Mouse (Mus musculus) hematopoietic stem cell, adult 5-6 weeks (primary cell): ENCODE data around the gene Zfp322a. TPM values are rescaled to one million over a fixed set of nuclear protein-coding genes. Genes with fewer than 3 reads are reported as not detected.
A peak's percentile ranks its signal among the peaks of the same experiment; 100 is the strongest.
"Not testable (repeated sequence)": the region's sequence is repeated elsewhere in the genome, so short reads cannot be mapped to it uniquely, and the experiment has no call there.

ENCODE experiments used
- ATAC-seq, 2 experiments: fragments of 125-278 bp in 1 of 2; replicated peaks in 1 of 2; 2 replicates each; pipeline ENCODE4 v1.8.0; 2016 to 2017; ENCODE audit warnings: inconsistent platforms in 2 of 2, mild to moderate bottlenecking in 2 of 2, moderate number of reproducible peaks in 2 of 2, low read depth in 1 of 2, moderate TSS enrichment in 1 of 2; ENCODE audit not compliant: low FRiP score in 2 of 2, poor library complexity in 2 of 2, severe bottlenecking in 2 of 2, insufficient read depth in 1 of 2, low TSS enrichment in 1 of 2
- total RNA-seq: library from RNA; stranded (forward); fragments of 172-1452, 232-1000 nt; gene quantifications from 2 replicates; pipeline ENCODE4 v1.2.3, GENCODE M21; 2017

Zfp322a gene
- 53.6 and 57.6 TPM in 2 replicates for total RNA-seq

GRCm38 (mm10) chr13:23368583-23369420 lies at the start of gene Zfp322a:
TSS of gene Zfp322a (minus strand) at chr13:23369208.
- ATAC-seq, result peak; percentile 98 to 99

GRCm38 (mm10) chr13:23412630-23413521 lies 43.9 kb upstream of the Zfp322a start:
- ATAC-seq, result no peak; a peak in 2 of 4 replicates

GRCm38 (mm10) chr13:23412211-23412629 lies 43.2 kb upstream of the Zfp322a start:
- no peak for ATAC-seq

GRCm38 (mm10) chr13:23411311-23412210 lies 42.6 kb upstream of the Zfp322a start:
- ATAC-seq, result no peak

GRCm38 (mm10) chr13:23410632-23411031 lies 41.6 kb upstream of the Zfp322a start:
- ATAC-seq, result no peak

GRCm38 (mm10) chr13:23402626-23403025 lies 33.6 kb upstream of the Zfp322a start:
- ATAC-seq, result no peak

GRCm38 (mm10) chr13:23401683-23402527 lies 32.9 kb upstream of the Zfp322a start:
- peak; percentile 79 to 80 for ATAC-seq

- ATAC-seq, result no peak
Measured at GRCm38 (mm10) chr13:23400771-23401682, 32.0 kb upstream of the Zfp322a start.

- not testable (repeated sequence) for ATAC-seq
Measured at GRCm38 (mm10) chr13:23396913-23397312, 27.9 kb upstream of the Zfp322a start.

- ATAC-seq, result peak in 1 of 2 experiments; percentile 33; a peak in 2 of 4 replicates
Measured at GRCm38 (mm10) chr13:23396246-23396703, 27.3 kb upstream of the Zfp322a start.

- no peak for ATAC-seq
Measured at GRCm38 (mm10) chr13:23395301-23396245, 26.6 kb upstream of the Zfp322a start.

- no peak for ATAC-seq
Measured at GRCm38 (mm10) chr13:23387548-23387947, 18.5 kb upstream of the Zfp322a start.

GRCm38 (mm10) chr13:23383127-23383526 lies 14.1 kb upstream of the Zfp322a start:
- ATAC-seq, result no peak

GRCm38 (mm10) chr13:23372433-23372832 lies 3.4 kb upstream of the Zfp322a start:
- ATAC-seq, result no peak
